Mouse (Mus musculus): ENCODE data around the gene Pagr1b.

Pagr1b gene

GRCm38 (mm10) chr7:127019306-127019960 is 3.1 kb upstream of the Pagr1b start:
- no peak for DNase-seq (ENCODE audit: low spot score)

DNA sequence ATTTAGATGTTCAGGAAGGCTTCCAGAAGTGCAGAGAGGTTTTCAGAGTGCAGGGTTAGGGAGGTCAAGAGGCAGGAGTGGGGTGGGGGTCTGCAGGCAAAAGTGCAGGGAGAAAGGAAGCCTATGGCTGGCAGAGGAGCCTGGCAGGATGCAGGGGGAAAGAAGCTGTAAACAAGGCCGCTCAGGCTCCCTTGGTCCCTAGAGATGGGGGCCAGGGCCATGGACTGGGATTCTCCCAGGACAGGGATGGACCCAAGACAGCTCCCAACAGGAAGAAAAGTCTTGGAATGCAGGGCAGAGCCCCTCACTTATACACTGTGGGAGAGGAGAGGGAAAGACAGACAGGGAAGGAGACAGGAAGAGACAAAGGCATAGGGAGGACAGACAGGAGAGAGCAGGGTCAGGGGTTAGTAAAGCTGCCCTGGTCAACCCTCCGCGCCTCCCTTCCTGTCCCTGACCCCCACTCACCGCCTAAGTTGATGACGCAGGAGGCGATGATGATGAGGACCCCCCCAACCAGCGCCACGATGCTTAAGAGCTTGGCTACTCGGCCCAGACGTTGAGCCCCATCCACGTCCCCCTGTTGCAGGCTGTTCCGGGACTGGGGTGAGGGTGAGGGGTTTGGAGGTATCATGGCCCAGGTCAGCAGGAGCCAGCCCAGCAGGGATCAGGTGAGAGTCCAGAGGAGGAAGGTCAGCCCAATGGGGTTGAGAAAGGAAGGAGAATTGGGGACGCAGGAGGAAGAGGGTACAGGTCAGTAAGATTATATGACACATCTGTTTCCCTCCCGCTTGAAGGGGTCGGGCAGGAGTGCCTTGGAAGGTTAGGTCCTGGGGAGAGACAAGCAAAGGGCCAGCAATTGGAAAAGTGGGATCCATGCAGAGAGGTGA is 2.4 kb upstream of the Pagr1b start:
- DNase-seq (ENCODE audit: low spot score), result no peak

DNA sequence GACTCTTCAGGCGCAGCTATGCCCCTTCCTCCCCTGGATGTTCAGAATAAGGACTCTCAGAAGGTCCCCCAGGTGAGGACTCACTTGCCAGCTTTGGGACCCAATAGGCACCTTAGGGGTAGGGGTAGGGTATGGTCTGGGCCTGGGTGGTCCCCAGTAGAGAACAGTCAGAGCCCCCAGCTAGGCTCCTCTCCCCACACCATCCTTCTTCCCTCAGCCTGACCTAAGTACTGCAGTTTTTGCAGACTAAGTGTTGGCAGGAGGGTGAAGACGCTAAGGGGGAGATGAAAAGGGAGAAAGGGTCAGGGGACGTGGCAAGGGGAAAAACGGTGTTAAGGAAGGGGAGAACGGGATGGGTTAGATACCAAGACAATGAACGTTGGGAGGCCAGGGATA is 1.7 kb upstream of the Pagr1b start:
- no peak for DNase-seq (ENCODE audit: low spot score)

- peak; percentile 98 for DNase-seq (ENCODE audit: low spot score)
Observed at GRCm38 (mm10) chr7:127016971-127017949, 976 bp upstream of the Pagr1b start, which contains the start of gene Pagr1a. Pagr1a (minus strand) TSS chr7:127017352.

DNA sequence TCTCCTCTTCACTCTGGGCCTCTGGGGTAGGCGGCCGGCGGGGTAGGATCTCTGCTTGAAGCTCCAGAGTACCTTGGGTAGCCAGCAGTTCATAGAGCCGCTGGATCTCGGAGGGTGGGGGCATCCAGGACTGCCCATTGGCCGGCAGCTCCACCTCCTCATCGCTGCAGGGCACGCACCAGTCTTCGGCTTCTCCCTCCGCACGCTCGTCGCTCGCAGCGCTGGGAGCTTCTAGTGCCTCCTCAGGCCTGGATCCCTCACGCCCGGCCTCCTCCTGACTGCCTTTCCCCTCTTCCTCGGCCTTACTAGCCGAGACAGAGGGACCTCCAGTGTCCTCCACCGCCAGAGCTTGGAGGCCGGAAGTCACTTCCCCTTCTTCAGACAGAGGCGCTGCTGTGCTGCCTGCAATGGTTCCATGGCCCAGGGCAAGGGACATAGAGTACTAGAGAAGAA is 228 bp upstream of the Pagr1b start:
- DNase-seq (ENCODE audit: low spot score), result no peak

GRCm38 (mm10) chr7:127016081-127016480 is 203 bp downstream of the Pagr1b start:
- DNase-seq (ENCODE audit: low spot score), result peak; percentile 47

GRCm38 (mm10) chr7:127014993-127015392 is 1.3 kb downstream of the Pagr1b start:
- DNase-seq (ENCODE audit: low spot score), result no peak

DNA sequence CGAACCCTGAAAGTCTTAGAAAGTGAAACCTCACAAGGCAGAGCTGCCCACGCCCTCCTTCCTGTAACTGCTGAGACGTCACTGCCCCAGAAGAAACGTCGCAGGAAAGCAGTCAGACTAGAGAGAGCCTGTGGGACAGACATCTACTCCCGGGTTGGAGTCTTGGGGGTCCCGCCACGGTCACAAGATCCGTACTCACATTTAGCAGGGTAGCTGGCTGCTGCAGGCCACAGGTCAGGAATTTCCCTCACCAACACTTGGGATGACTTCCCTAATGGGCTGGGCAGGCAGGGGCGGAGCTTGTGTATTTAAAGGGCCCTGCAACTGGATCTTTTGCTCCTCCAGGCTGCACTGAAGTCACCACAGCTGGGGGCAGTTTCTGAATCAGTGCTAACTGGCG is 2.0 kb downstream of the Pagr1b start, which contains the start of gene Mvp:
TSS of gene Mvp (minus strand) at position 302 of the 400 bp plus-strand sequence.
- no peak for DNase-seq (ENCODE audit: low spot score)

DNA sequence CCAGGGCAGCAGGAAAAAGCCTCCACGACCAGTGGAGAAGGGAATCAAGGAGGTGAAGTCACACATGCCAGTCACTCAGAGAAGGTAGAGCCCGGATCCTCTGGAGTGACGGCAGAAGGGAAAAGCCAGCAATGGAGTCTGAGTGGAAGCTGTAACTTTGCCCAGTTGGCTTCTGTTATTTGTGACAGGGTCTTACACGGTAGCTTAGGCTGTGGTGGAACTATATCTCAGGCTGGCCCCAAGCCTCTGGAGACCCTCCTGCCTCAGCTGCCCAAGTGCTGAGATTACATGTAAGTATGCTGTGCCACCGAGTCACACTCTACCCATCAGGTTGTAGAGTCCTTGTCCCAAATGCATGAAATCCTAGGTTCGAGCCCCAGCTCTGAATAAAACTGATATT is 2.9 kb downstream of the Pagr1b start:
- no peak for DNase-seq (ENCODE audit: low spot score)

DNA sequence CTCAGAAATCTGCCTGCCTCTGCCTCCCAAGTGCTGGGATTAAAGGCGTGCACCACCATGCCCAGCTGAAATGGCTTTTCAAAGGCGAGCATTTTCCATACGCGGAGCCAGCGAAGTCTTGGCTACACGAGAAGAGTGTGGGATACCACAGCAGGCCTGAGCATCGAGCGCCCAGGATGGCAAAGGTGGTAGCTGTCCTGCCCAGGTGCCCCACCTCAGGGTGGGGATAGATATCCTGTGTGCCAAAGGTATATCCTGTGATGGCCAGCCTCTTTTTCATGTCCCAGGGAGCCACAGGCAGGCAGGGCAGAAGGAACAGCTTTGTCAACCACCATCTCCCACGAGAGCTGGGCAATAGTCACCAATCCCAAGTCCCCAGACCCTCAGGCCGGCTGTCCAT is 3.4 kb downstream of the Pagr1b start:
- DNase-seq (ENCODE audit: low spot score), result no peak

DNA sequence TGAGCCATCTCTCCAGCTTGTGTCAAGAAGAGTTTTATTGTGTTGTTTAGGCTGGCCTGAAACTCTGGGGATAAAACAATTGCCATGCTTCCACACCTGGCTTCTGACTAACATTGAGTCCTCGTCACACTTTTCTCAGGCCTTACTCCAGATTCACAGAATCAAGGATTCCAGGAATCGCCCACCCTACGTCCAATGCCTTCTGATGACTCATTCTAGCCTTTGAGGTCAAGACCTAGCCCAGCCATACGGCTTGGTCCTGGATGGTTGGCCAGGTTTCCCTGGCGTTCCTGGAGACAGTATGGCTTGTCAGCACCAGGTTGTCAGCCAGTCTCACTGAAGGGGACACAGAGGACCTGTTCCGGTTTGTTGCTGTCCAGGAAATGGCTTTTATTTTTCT is 3.9 kb downstream of the Pagr1b start:
- DNase-seq (ENCODE audit: low spot score), result no peak

- no peak for DNase-seq (ENCODE audit: low spot score)
Observed at GRCm38 (mm10) chr7:127011717-127012116, 4.6 kb downstream of the Pagr1b start.

DNA sequence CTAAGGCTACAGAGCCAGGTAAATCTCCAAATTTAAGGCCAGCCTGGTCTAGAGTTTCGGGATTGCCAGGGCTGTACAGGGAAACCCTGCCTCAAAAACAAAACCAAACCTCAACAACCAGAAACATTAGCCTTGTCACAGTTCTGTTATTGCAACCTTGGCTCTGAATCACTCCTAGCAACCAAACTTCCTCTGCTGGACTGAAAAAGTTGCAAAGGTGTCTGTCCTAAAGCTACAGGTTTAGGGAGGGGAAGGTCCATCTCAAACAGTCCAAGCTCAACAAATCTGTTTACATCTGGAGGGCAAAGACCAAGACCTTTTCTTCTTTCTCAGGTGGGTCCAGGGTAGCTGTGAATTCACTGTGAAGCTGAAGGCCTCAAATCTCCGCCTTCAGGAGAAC is 5.2 kb downstream of the Pagr1b start:
- DNase-seq (ENCODE audit: low spot score), result no peak

- DNase-seq (ENCODE audit: low spot score), result no peak
Observed at GRCm38 (mm10) chr7:127009307-127010085, 6.8 kb downstream of the Pagr1b start.

GRCm38 (mm10) chr7:127008239-127009019 is 7.9 kb downstream of the Pagr1b start:
- peak; percentile 76 for DNase-seq (ENCODE audit: low spot score)

DNA sequence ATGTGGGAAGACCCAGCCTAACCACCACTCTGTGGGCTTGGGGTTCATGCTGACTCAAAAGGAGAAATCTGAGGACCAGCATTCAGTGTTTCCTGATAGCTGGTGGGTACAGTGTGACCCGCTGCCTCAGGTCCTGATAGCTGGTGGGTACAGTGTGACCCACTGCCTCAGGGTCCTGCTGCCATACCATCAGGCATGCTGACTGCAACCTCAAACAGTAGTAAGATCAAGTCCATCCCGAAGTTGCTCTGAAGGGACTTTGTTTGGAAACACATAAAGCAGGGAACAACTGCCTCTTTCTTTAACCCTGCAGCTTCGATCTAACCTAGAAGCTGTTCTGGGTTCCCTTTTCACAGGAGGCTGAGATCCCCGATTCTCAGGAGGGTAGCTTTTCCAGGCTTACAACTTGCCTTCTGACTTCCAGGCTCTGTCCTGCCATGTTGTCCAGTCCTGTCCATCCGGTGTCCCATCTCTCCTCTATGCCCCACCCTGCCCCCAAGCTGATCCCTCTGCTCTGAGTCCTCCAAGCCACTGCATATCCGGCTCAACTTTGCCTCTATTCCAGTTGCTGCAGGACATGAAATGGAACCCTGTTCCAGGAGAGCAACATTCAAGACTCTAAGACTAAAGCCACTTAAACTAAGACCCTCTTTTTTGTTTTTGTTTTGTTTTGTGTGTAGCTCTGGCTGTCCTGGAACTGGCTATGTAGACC is 8.8 kb downstream of the Pagr1b start:
- DNase-seq (ENCODE audit: low spot score), result no peak

DNA sequence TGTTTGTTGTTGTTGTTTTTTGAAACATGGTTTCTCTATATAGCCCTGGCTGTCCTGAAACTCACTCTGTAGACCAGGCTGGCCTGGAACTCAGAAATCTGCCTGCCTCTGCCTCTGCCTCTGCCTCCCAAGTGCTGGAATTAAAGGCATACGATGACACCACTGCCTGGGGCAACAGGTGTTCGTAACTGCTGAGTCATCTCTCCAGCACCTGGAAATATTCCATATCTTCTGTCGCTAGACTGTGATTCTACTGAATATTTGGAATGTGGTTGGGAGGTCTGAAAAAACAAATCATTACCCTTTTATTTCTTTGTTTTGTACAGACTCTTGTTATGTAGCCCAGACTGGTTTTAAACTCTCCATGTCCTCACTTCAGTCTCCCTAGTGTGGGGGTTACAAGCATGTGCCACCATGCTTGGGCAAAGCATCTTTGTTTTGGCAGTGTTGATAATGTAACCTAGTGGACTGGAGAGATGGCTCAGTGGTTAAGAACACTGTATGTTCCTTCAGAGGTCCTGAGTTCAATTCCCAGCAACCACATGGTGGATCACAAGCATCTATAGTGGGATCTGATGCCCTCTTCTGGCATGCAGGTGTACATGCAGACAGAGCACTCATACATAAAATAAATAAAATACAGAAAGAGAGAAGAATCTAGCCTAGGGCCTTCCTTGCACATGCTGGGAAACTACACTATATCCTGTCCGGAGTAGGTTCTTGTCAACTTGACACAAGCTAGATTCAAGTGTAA is 12.0 kb downstream of the Pagr1b start:
- no peak for DNase-seq (ENCODE audit: low spot score)

GRCm38 (mm10) chr7:127003620-127004019 is 12.7 kb downstream of the Pagr1b start:
- DNase-seq (ENCODE audit: low spot score), result no peak

DNA sequence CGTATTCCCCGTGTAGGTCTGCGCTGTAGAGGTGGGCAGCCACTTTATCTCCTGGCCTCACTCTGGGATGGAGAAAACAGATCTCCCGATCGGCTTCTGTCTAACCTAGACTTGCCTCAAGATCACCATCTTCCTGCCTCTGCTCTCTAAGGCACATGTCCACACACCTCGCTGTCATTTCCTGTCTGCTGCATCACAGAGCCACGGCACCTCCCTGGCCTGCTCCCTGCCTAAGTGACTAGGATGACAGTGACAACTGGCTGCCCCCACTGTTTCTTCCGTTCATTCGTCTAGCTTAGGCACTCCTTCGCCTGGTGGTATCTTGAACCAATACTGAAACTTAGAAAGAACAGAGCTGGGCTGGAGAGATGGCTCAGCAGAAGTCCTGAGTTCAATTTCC is 16.7 kb downstream of the Pagr1b start:
- no peak for DNase-seq (ENCODE audit: low spot score)
